Mouse (Mus musculus) embryonic facial prominence, embryonic 12.5 days (tissue): ENCODE measurements around the gene Oscp1. TPM values are rescaled to one million over a fixed set of nuclear protein-coding genes. Genes with fewer than 3 reads are reported as not detected.

Experiments used
- ATAC-seq: fragments of 200-750 bp; cut with Nextera tagmentation; 2 replicates; pipeline ENCODE4 v1.8.0; 2017; ENCODE audit not compliant: insufficient number of reproducible peaks, insufficient read depth, low FRiP score, low TSS enrichment
- H3K27ac ChIP-seq: fragments of 300-500 bp; sonication (generic); 2 replicates; pipeline ENCODE4 v1.5.1; 2016; ENCODE audit warnings: mild to moderate bottlenecking
- H3K27me3 ChIP-seq: fragments of 300-500 bp; sonication (generic); 2 replicates; pipeline ENCODE4 v1.6.1; 2016; ENCODE audit warnings: mild to moderate bottlenecking, moderate library complexity
- H3K36me3 ChIP-seq: fragments of 300-500 bp; sonication (generic); 2 replicates; pipeline ENCODE4 v1.6.1; 2016; ENCODE audit warnings: mild to moderate bottlenecking
- H3K4me1 ChIP-seq: fragments of 300-500 bp; sonication (generic); 2 replicates; pipeline ENCODE4 v1.6.1; 2016
- H3K4me2 ChIP-seq: fragments of 300-500 bp; sonication (generic); replicated peaks from 2 replicates; pipeline ENCODE4 v1.6.1; 2016; ENCODE audit warnings: mild to moderate bottlenecking, moderate library complexity
- H3K4me3 ChIP-seq: fragments of 300-500 bp; sonication (generic); 2 replicates; pipeline ENCODE4 v1.5.1; 2016; ENCODE audit warnings: mild to moderate bottlenecking
- H3K9ac ChIP-seq: fragments of 300-500 bp; sonication (generic); 2 replicates; pipeline ENCODE4 v1.6.1; 2016; ENCODE audit warnings: mild to moderate bottlenecking, moderate library complexity
- H3K9me3 ChIP-seq: fragments of 300-500 bp; sonication (generic); 2 replicates; pipeline ENCODE4 v1.6.1; 2016; ENCODE audit warnings: mild to moderate bottlenecking, moderate library complexity
- WGBS: fragments of 180-500 bp; shearing (Covaris S2); methylation state at CpG from one replicate; pipeline ENCODE4 v1.1.7; 2016; 5-methylcytosine and 5-hydroxymethylcytosine counted together
- polyA plus RNA-seq: library from polyadenylated mRNA; unstranded; fragments of >200 nt; fragmentation: Nextera tagmentation; extraction: Ambion mirVana; gene quantifications from 2 replicates; pipeline ENCODE4 v1.2.1, GENCODE M21; 2016

Oscp1 gene
- polyA plus RNA-seq, 1 experiment from 2014 or later: 21.7 TPM

DNA sequence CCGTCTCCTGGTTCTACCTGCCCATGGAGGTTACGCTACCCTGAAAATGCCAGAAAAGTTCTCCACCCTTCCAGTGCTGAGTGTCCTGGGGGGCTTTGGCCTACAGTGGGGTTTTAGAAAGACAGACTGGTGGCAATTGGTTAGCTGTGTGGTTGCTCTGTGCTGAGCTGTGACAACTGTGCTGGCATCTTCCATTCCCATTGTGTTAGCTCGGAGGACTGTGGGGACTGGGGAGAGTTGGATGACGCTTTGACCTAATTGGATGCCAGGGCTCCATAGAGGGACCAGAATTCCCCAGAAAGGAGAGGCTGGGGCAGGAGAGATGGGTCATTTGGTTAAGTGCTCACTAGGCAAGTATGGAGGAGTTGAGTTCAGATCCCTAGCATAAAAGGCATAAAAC lies 75.9 kb downstream of the Oscp1 start:
- Histone ChIP-seq H3K27me3 (no peaks in the 10 kb centered on the region), H3K9me3 (no peaks in the 10 kb centered on the region), H3K27ac (no peak overlapping the region), H3K36me3 (peaks cover 55% of the 10 kb centered on the region), H3K4me3 (no peak overlapping the region), H3K4me1 (peaks cover 36% of the 10 kb centered on the region), H3K9ac (no peak overlapping the region), H3K4me2 (no peak overlapping the region)
- ATAC-seq: no peak
- WGBS: 94% methylated on average over 4 of the region's 4 CpGs

DNA sequence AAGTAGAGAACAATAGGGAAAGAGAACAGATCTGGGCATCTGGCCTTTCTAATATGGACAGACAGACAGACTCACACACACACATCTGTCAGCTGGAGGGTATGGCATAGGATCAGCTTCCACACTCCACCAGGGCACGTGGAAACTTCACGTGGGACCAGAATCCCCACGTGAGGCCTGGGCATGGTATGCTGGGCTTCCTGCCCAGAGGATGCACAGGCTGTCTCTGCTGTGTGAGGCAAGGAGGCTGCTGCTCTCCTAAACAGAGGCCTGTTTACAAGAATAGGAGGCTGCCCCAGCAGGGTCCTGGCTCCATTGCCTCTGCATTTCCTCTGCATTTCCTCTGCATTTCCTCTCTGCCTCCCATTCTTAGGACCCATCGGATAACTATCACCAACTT lies 76.3 kb downstream of the Oscp1 start:
- no peak for ATAC-seq
- H3K36me3 ChIP-seq: peaks cover 55% of the 10 kb centered on the region
- 86% methylated on average over 4 of the region's 4 CpGs for WGBS

DNA sequence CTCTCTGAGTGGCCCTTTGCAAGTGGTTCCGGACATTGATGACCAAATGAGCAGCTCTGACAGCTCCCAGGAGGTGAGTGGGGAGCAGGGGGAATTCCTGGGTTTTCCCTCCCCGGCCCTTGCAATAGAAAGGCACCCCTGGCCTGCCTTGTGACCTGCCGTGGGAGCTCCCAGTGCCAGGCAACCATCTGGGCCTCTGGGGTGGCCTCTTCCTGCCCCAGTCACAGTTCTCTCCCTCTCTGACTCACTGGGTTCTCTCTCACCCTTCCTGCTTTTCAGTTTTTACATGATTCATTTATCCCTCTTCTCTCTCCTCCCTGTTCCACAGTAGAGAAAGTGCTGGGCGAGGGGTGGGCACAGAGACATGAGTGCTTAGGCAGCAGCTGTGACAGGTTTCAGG lies 79.4 kb downstream of the Oscp1 start:
- WGBS: 90% methylated on average over 4 of the region's 4 CpGs
- Histone ChIP-seq H3K4me2 (no peak overlapping the region), H3K27me3 (no peaks in the 10 kb centered on the region), H3K27ac (no peak overlapping the region), H3K9ac (0 out of 2 replicates have a peak overlapping the region, but pooled peaks have one; percentile 27), H3K4me1 (peaks cover 11% of the 10 kb centered on the region; the same call in 1 of the 2 replicates), H3K4me3 (no peak overlapping the region), H3K36me3 (peaks cover 65% of the 10 kb centered on the region), H3K9me3 (no peaks in the 10 kb centered on the region)
- no peak for ATAC-seq

More for the DNA sequence above, 76.3 kb downstream of the Oscp1 start:
- Histone ChIP-seq H3K27me3 (no peaks in the 10 kb centered on the region), H3K4me2 (no peak overlapping the region), H3K9ac (no peak overlapping the region), H3K4me3 (no peak overlapping the region), H3K4me1 (peaks cover 36% of the 10 kb centered on the region), H3K9me3 (no peaks in the 10 kb centered on the region), H3K27ac (no peak overlapping the region)

DNA sequence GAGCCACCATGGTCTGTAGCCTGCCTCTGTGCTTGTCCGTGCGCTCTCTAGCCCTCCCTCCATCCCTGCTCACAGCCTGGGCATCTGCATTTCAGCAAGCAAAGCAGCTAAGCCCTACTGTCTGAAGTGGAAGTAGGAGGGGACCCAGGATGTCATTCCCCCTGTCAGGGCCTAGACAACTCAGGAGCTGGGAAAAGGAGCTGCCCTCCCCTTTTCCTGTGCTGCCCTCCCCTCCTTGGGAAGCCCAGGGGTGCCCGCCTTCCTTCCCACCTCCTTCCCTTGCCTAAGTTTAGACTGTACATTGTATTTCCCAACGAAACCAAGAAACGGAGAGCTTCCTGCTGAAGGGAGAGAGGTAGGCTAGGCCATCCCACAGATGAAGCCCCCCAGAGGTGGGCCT lies 82.7 kb downstream of the Oscp1 start:
- peaks cover 48% of the 10 kb centered on the region for H3K36me3 ChIP-seq
- H3K27ac ChIP-seq: peak overlapping the region; percentile 37
- 59% methylated on average over 5 of the region's 5 CpGs for WGBS
- no peaks in the 10 kb centered on the region for H3K27me3 ChIP-seq
- no peak overlapping the region for H3K4me3 ChIP-seq
- H3K4me1 ChIP-seq: 0 out of 2 replicates have a peak, but pooled peaks cover 5% of the 10 kb centered on the region
- ATAC-seq: no peak
- no peak overlapping the region for H3K4me2 ChIP-seq
- no peak overlapping the region for H3K9ac ChIP-seq
- H3K9me3 ChIP-seq: no peaks in the 10 kb centered on the region

Other genes with a start within 250 kb of the Oscp1 start
- gene Csf3r, start 34.0 kb upstream of the Oscp1 start, polyA plus RNA-seq: 0.50 and 0.69 TPM in 2 replicates
- 158 TPM in 2 replicates for gene Mrps15, start 11.6 kb upstream of the Oscp1 start, polyA plus RNA-seq
- 42.8 and 45.3 TPM in 2 replicates for gene Lsm10, start 38.1 kb downstream of the Oscp1 start, polyA plus RNA-seq
- gene Stk40, start 45.4 kb downstream of the Oscp1 start, polyA plus RNA-seq: 45.7 and 48.0 TPM in 2 replicates
- gene Eva1b, start 89.2 kb downstream of the Oscp1 start, polyA plus RNA-seq: 68.9 and 69.4 TPM in 2 replicates
- 7.0 and 8.4 TPM in 2 replicates for gene Sh3d21, start 104.9 kb downstream of the Oscp1 start, polyA plus RNA-seq
- gene Thrap3, start 144.2 kb downstream of the Oscp1 start, polyA plus RNA-seq: 298 and 302 TPM in 2 replicates
- 95.8 and 102 TPM in 2 replicates for gene Map7d1, start 197.8 kb downstream of the Oscp1 start, polyA plus RNA-seq
- 113 and 115 TPM in 2 replicates for gene Trappc3, start 203.8 kb downstream of the Oscp1 start, polyA plus RNA-seq
- gene Col8a2, start 228.2 kb downstream of the Oscp1 start, polyA plus RNA-seq: 47.6 and 49.8 TPM in 2 replicates